In genomic region chr9:75600166-75600934, GRCm38 (mm10) we compare ENCODE assay signal across 11 mouse cellular contexts. TPM values are rescaled to one million over a fixed set of nuclear protein-coding genes. Genes with fewer than 3 reads are reported as not detected.
DNase-seq lines count a peak whose midpoint lies in the region; ATAC-seq and TF ChIP-seq lines count a peak whose summit lies in the region.
"Had no signal": no experiment of that assay in that cellular context is flagged by ENCODE, and none has a peak within 500 bp of the region (broad histone marks: within the 10 kb centered on the region; RNA-seq: fewer than 3 reads in every experiment).

No protein-coding gene starts in this region.

- H3K27me3 ChIP-seq in embryonic facial prominence, embryonic 14.5 days (replicated peaks; ENCODE audit: control insufficient read depth, insufficient read depth, low read length) = no peaks in the 10 kb centered on the region
- no peaks in the 10 kb centered on the region for H3K27me3 ChIP-seq in embryonic facial prominence, embryonic 10.5 days (replicated peaks; ENCODE audit: low read depth, poor library complexity, severe bottlenecking)
- H3K27me3 ChIP-seq in lung, embryonic 14.5 days (ENCODE audit: insufficient read depth, low read length) = no peaks in the 10 kb centered on the region
- no peaks in the 10 kb centered on the region for H3K27me3 ChIP-seq in midbrain, postnatal 0 days (ENCODE audit: insufficient read depth, low read length)
- H3K27me3 ChIP-seq: embryonic facial prominence, embryonic 12.5 days; limb, embryonic 12.5 days; neural tube, embryonic 12.5 days had no signal

- H3K9ac ChIP-seq in embryonic facial prominence, embryonic 14.5 days (ENCODE audit: low read depth, low read length) = no peak overlapping the region
- no peak overlapping the region for H3K9ac ChIP-seq in lung, embryonic 14.5 days
- no peak overlapping the region for H3K9ac ChIP-seq in midbrain, postnatal 0 days (replicated peaks; ENCODE audit: low read length, poor library complexity, severe bottlenecking)
- H3K9ac ChIP-seq: embryonic facial prominence, embryonic 12.5 days; limb, embryonic 12.5 days; neural tube, embryonic 12.5 days had no signal

- TF ChIP-seq CTCF in lung, embryonic 14.5 days (IDR thresholded peaks at IDR 0.05; ENCODE audit: low read depth) = no peak
- no peak for TF ChIP-seq CTCF in midbrain, postnatal 0 days (IDR thresholded peaks at IDR 0.05)

- intact Hi-C loops in gastrocnemius, postnatal 14 days (cut with DNase I; ENCODE audit: low total_unique reads) = no loop called here

- no peak for ATAC-seq in embryonic facial prominence, embryonic 14.5 days (ENCODE audit: low read depth)
- no peak for ATAC-seq in lung, embryonic 14.5 days (ENCODE audit: insufficient read depth)
- no peak for ATAC-seq in midbrain, postnatal 0 days (ENCODE audit: low FRiP score)

- no peak overlapping the region for H3K4me3 ChIP-seq in embryonic facial prominence, embryonic 14.5 days (ENCODE audit: low read depth, low read length)
- H3K4me3 ChIP-seq in embryonic facial prominence, embryonic 10.5 days = no peak overlapping the region
- no peak overlapping the region for H3K4me3 ChIP-seq in lung, embryonic 14.5 days (ENCODE audit: low read depth, low read length)
- no peak overlapping the region for H3K4me3 ChIP-seq in midbrain, postnatal 0 days (ENCODE audit: low read depth, low read length)
- H3K4me3 ChIP-seq: embryonic facial prominence, embryonic 12.5 days; limb, embryonic 12.5 days; neural tube, embryonic 12.5 days had no signal

- H3K9me3 ChIP-seq in embryonic facial prominence, embryonic 14.5 days (ENCODE audit: control insufficient read depth, low read length) = no peaks in the 10 kb centered on the region
- no peaks in the 10 kb centered on the region for H3K9me3 ChIP-seq in embryonic facial prominence, embryonic 10.5 days
- H3K9me3 ChIP-seq in lung, embryonic 14.5 days (ENCODE audit: low read depth, low read length) = no peaks in the 10 kb centered on the region
- H3K9me3 ChIP-seq in midbrain, postnatal 0 days (ENCODE audit: low read length) = no peaks in the 10 kb centered on the region
- H3K9me3 ChIP-seq: embryonic facial prominence, embryonic 12.5 days; limb, embryonic 12.5 days had no signal

- DNase-seq in embryonic facial prominence, embryonic 14.5 days (ENCODE audit: low spot score) = peak; percentile 63
- DNase-seq in embryonic facial prominence, embryonic 10.5 days (ENCODE audit: low spot score) = no peak
- peak; percentile 42 for DNase-seq in lung, embryonic 14.5 days
- DNase-seq in lung, postnatal 25 days (ENCODE audit: low spot score) = no peak
- DNase-seq in gastrocnemius, postnatal 14 days = peak; percentile 36
- DNase-seq in midbrain, postnatal 0 days (ENCODE audit: low spot score) = peak; percentile 66
- no peak for DNase-seq in retina, embryonic 14.5 days (ENCODE audit: low spot score)
- DNase-seq in spleen, postnatal 14 days (ENCODE audit: low spot score in 2 of 2) = no peak

- H3K36me3 ChIP-seq in embryonic facial prominence, embryonic 14.5 days (ENCODE audit: control insufficient read depth, insufficient read depth, low read length) = no peaks in the 10 kb centered on the region
- H3K36me3 ChIP-seq in embryonic facial prominence, embryonic 10.5 days (replicated peaks) = peaks cover 14% of the 10 kb centered on the region
- no peaks in the 10 kb centered on the region for H3K36me3 ChIP-seq in lung, embryonic 14.5 days (ENCODE audit: insufficient read depth)
- no peaks in the 10 kb centered on the region for H3K36me3 ChIP-seq in midbrain, postnatal 0 days (ENCODE audit: insufficient read depth, low read length)
- H3K36me3 ChIP-seq: limb, embryonic 12.5 days had no signal

- WGBS in embryonic facial prominence, embryonic 14.5 days = 55% methylated on average over 7 of the region's 7 CpGs
- WGBS in embryonic facial prominence, embryonic 10.5 days = 85% methylated on average over 7 of the region's 7 CpGs
- WGBS in lung, embryonic 14.5 days = 49% methylated on average over 7 of the region's 7 CpGs
- WGBS in midbrain, postnatal 0 days = 64% methylated on average over 7 of the region's 7 CpGs

- H3K27ac ChIP-seq in embryonic facial prominence, embryonic 14.5 days (replicated peaks; ENCODE audit: low read depth, low read length) = no peak overlapping the region; the same call in 1 of the 2 replicates
- no peak overlapping the region for H3K27ac ChIP-seq in embryonic facial prominence, embryonic 10.5 days (replicated peaks)
- no peak overlapping the region for H3K27ac ChIP-seq in lung, embryonic 14.5 days (ENCODE audit: low read depth)
- 0 out of 2 replicates have a peak overlapping the region, but pooled peaks have one; percentile 18 for H3K27ac ChIP-seq in midbrain, postnatal 0 days (ENCODE audit: low read depth, low read length)
- H3K27ac ChIP-seq: embryonic facial prominence, embryonic 12.5 days; limb, embryonic 12.5 days; neural tube, embryonic 12.5 days had no signal

- H3K4me1 ChIP-seq in embryonic facial prominence, embryonic 14.5 days (ENCODE audit: control insufficient read depth, insufficient read depth, low read length) = peaks cover 12% of the 10 kb centered on the region
- peaks cover 6% of the 10 kb centered on the region for H3K4me1 ChIP-seq in embryonic facial prominence, embryonic 10.5 days
- H3K4me1 ChIP-seq in lung, embryonic 14.5 days (ENCODE audit: insufficient read depth) = peaks cover 14% of the 10 kb centered on the region; the same call in 1 of the 2 replicates
- peaks cover 3% of the 10 kb centered on the region; the same call in 1 of the 2 replicates for H3K4me1 ChIP-seq in midbrain, postnatal 0 days (ENCODE audit: insufficient read depth, low read length)

- H3K4me2 ChIP-seq in embryonic facial prominence, embryonic 14.5 days (ENCODE audit: low read depth, low read length) = no peak overlapping the region
- H3K4me2 ChIP-seq in lung, embryonic 14.5 days = no peak overlapping the region
- no peak overlapping the region for H3K4me2 ChIP-seq in midbrain, postnatal 0 days (ENCODE audit: low read depth, low read length, poor library complexity, severe bottlenecking)
- H3K4me2 ChIP-seq: embryonic facial prominence, embryonic 12.5 days; limb, embryonic 12.5 days had no signal

RNA-seq across cellular contexts. Expression of gene Tmod2, which starts 10.8 kb away (rescaled TPM):
- 28.5 and 30.3 TPM in 2 replicates for polyA plus RNA-seq in embryonic facial prominence, embryonic 14.5 days (2014; fragmentation: Nextera tagmentation; extraction: Ambion mirVana)
- polyA plus RNA-seq in embryonic facial prominence, embryonic 10.5 days (2016; fragmentation: Nextera tagmentation; extraction: Ambion mirVana) = 31.9 and 34.3 TPM in 2 replicates
- polyA plus RNA-seq in lung, embryonic 14.5 days (2014; fragmentation: Nextera tagmentation; extraction: Ambion mirVana) = 8.0 and 9.5 TPM in 2 replicates
- total RNA-seq in gastrocnemius, postnatal 14 days (2021) = 1 to 10 TPM; 7.2 to 8.9 TPM
- 168 and 210 TPM in 2 replicates for total RNA-seq in midbrain, postnatal 0 days (2014; rRNA removed)
- polyA plus RNA-seq in midbrain, postnatal 0 days (2015; fragmentation: Nextera tagmentation; extraction: Ambion mirVana) = 379 and 434 TPM in 2 replicates

RNA-seq across cellular contexts. Expression of gene Lysmd2, which starts 25.2 kb away (rescaled TPM):
- 44.6 and 48.3 TPM in 2 replicates for polyA plus RNA-seq in embryonic facial prominence, embryonic 14.5 days (2014; fragmentation: Nextera tagmentation; extraction: Ambion mirVana)
- polyA plus RNA-seq in embryonic facial prominence, embryonic 10.5 days (2016; fragmentation: Nextera tagmentation; extraction: Ambion mirVana) = 13.6 and 16.5 TPM in 2 replicates
- polyA plus RNA-seq in lung, embryonic 14.5 days (2014; fragmentation: Nextera tagmentation; extraction: Ambion mirVana) = 29.8 and 30.0 TPM in 2 replicates
- 1 to 10 TPM; 5.9 to 8.7 TPM for total RNA-seq in gastrocnemius, postnatal 14 days (2021)
- 29.2 and 32.4 TPM in 2 replicates for total RNA-seq in midbrain, postnatal 0 days (2014; rRNA removed)
- 33.6 and 39.4 TPM in 2 replicates for polyA plus RNA-seq in midbrain, postnatal 0 days (2015; fragmentation: Nextera tagmentation; extraction: Ambion mirVana)

RNA-seq across cellular contexts. Expression of gene Tmod3, which starts 40.9 kb away (rescaled TPM):
- polyA plus RNA-seq in embryonic facial prominence, embryonic 14.5 days (2014; fragmentation: Nextera tagmentation; extraction: Ambion mirVana) = 124 and 125 TPM in 2 replicates
- 81.0 and 99.2 TPM in 2 replicates for polyA plus RNA-seq in embryonic facial prominence, embryonic 10.5 days (2016; fragmentation: Nextera tagmentation; extraction: Ambion mirVana)
- polyA plus RNA-seq in lung, embryonic 14.5 days (2014; fragmentation: Nextera tagmentation; extraction: Ambion mirVana) = 131 TPM in 2 replicates
- 10 to 100 TPM; 30.9 to 35.2 TPM for total RNA-seq in gastrocnemius, postnatal 14 days (2021)
- total RNA-seq in midbrain, postnatal 0 days (2014; rRNA removed) = 35.8 and 45.4 TPM in 2 replicates
- 64.0 and 65.5 TPM in 2 replicates for polyA plus RNA-seq in midbrain, postnatal 0 days (2015; fragmentation: Nextera tagmentation; extraction: Ambion mirVana)

Comparison
In these comparisons a context has a peak if more than half of its experiments do, and no peak if none do; other contexts are left out.
1. DNase-seq: peak in embryonic facial prominence, embryonic 14.5 days (single experiment), lung, embryonic 14.5 days (single experiment), gastrocnemius, postnatal 14 days (single experiment) and midbrain, postnatal 0 days (single experiment); none in embryonic facial prominence, embryonic 10.5 days (single experiment), lung, postnatal 25 days (single experiment), retina, embryonic 14.5 days (single experiment) and spleen, postnatal 14 days (0 of 2).
2. RNA of gene Tmod2, which starts 10.8 kb away (polyA plus RNA-seq): 379 to 434 TPM in midbrain, postnatal 0 days; 31.9 to 34.3 TPM in embryonic facial prominence, embryonic 10.5 days, 28.5 to 30.3 TPM in embryonic facial prominence, embryonic 14.5 days and 8.0 to 9.5 TPM in lung, embryonic 14.5 days; every median in the first group is over 10 times any median in the second.